Comparison of ENCODE assay signal across 14 mouse cellular contexts in genomic region chr7:19531077-19531476, GRCm38 (mm10). TPM values are rescaled to one million over a fixed set of nuclear protein-coding genes. Genes with fewer than 3 reads are reported as not detected.
DNase-seq lines count a peak whose midpoint lies in the region; ATAC-seq and TF ChIP-seq lines count a peak whose summit lies in the region.
"Had no signal": no experiment of that assay in that cellular context is flagged by ENCODE, and none has a peak within 500 bp of the region (broad histone marks: within the 10 kb centered on the region; RNA-seq: fewer than 3 reads in every experiment).

No protein-coding gene starts in this region.

- no peaks in the 10 kb centered on the region for H3K9me3 ChIP-seq in kidney, embryonic 15.5 days (replicated peaks)
- H3K9me3 ChIP-seq in midbrain, postnatal 0 days (ENCODE audit: low read length): no peaks in the 10 kb centered on the region
- H3K9me3 ChIP-seq in midbrain, embryonic 15.5 days: no peaks in the 10 kb centered on the region
- H3K9me3 ChIP-seq in intestine, embryonic 15.5 days: no peaks in the 10 kb centered on the region
- no peaks in the 10 kb centered on the region for H3K9me3 ChIP-seq in neural tube, embryonic 15.5 days (replicated peaks)
- H3K9me3 ChIP-seq: heart, embryonic 15.5 days; hindbrain, embryonic 13.5 days; limb, embryonic 13.5 days had no signal

- H3K9ac ChIP-seq in kidney, embryonic 15.5 days: no peak overlapping the region
- no peak overlapping the region for H3K9ac ChIP-seq in midbrain, postnatal 0 days (replicated peaks; ENCODE audit: low read length, poor library complexity, severe bottlenecking)
- no peak overlapping the region for H3K9ac ChIP-seq in midbrain, embryonic 15.5 days
- H3K9ac ChIP-seq in intestine, embryonic 15.5 days: no peak overlapping the region
- no peak overlapping the region for H3K9ac ChIP-seq in neural tube, embryonic 15.5 days (replicated peaks)
- H3K9ac ChIP-seq: heart, embryonic 15.5 days; hindbrain, embryonic 13.5 days; limb, embryonic 13.5 days had no signal

- 0 out of 2 replicates have a peak, but pooled peaks have one; percentile 44 for ATAC-seq in kidney, embryonic 15.5 days (replicated peaks; ENCODE audit: low FRiP score)
- no peak for ATAC-seq in midbrain, postnatal 0 days (ENCODE audit: low FRiP score)
- ATAC-seq in midbrain, embryonic 15.5 days (replicated peaks): no peak
- ATAC-seq in intestine, embryonic 15.5 days: peak; percentile 71
- ATAC-seq in neural tube, embryonic 15.5 days (ENCODE audit: low FRiP score): no peak

- no peak overlapping the region for H3K4me3 ChIP-seq in kidney, embryonic 15.5 days (replicated peaks)
- H3K4me3 ChIP-seq in midbrain, postnatal 0 days (ENCODE audit: low read depth, low read length): no peak overlapping the region
- H3K4me3 ChIP-seq in midbrain, embryonic 15.5 days: no peak overlapping the region
- no peak overlapping the region for H3K4me3 ChIP-seq in intestine, embryonic 15.5 days (replicated peaks)
- H3K4me3 ChIP-seq in neural tube, embryonic 15.5 days (replicated peaks): no peak overlapping the region
- H3K4me3 ChIP-seq: heart, embryonic 15.5 days; hindbrain, embryonic 13.5 days; limb, embryonic 13.5 days had no signal

- H3K36me3 ChIP-seq in kidney, embryonic 15.5 days: peaks cover 78% of the 10 kb centered on the region
- peaks cover 55% of the 10 kb centered on the region for H3K36me3 ChIP-seq in midbrain, postnatal 0 days (ENCODE audit: insufficient read depth, low read length)
- peaks cover 29% of the 10 kb centered on the region; the same call in 1 of the 2 replicates for H3K36me3 ChIP-seq in midbrain, embryonic 15.5 days (replicated peaks)
- peaks cover 41% of the 10 kb centered on the region for H3K36me3 ChIP-seq in intestine, embryonic 15.5 days
- H3K36me3 ChIP-seq in neural tube, embryonic 15.5 days: peaks cover 59% of the 10 kb centered on the region

- H3K27ac ChIP-seq in kidney, embryonic 15.5 days: no peak overlapping the region
- H3K27ac ChIP-seq in midbrain, postnatal 0 days (ENCODE audit: low read depth, low read length): no peak overlapping the region
- no peak overlapping the region for H3K27ac ChIP-seq in midbrain, embryonic 15.5 days
- H3K27ac ChIP-seq in intestine, embryonic 15.5 days: no peak overlapping the region
- H3K27ac ChIP-seq in neural tube, embryonic 15.5 days (replicated peaks): no peak overlapping the region
- H3K27ac ChIP-seq: heart, embryonic 15.5 days; hindbrain, embryonic 13.5 days; limb, embryonic 13.5 days; macrophage had no signal

- WGBS in kidney, embryonic 15.5 days: 59% methylated on average over 10 of the region's 10 CpGs
- WGBS in midbrain, postnatal 0 days: 78% methylated on average over 10 of the region's 10 CpGs
- 76% methylated on average over 10 of the region's 10 CpGs for WGBS in midbrain, embryonic 15.5 days
- WGBS in intestine, embryonic 15.5 days: 58% methylated on average over 10 of the region's 10 CpGs
- 74% methylated on average over 10 of the region's 10 CpGs for WGBS in neural tube, embryonic 15.5 days

- TF ChIP-seq CTCF in midbrain, postnatal 0 days (IDR thresholded peaks at IDR 0.05): 0 out of 2 replicates have a peak, but pooled peaks have one; percentile 15

- no peak for DNase-seq in kidney, adult 11 months
- DNase-seq in midbrain, postnatal 0 days (ENCODE audit: low spot score): no peak
- no peak for DNase-seq in thymus, postnatal 4 days
- no peak for DNase-seq in gastrocnemius, postnatal 25 days
- DNase-seq: cerebellum, adult 2 months; embryo, embryonic 11 days had no signal

- H3K27me3 ChIP-seq in kidney, embryonic 15.5 days: no peaks in the 10 kb centered on the region
- no peaks in the 10 kb centered on the region for H3K27me3 ChIP-seq in midbrain, postnatal 0 days (ENCODE audit: insufficient read depth, low read length)
- H3K27me3 ChIP-seq in midbrain, embryonic 15.5 days (replicated peaks): no peaks in the 10 kb centered on the region
- H3K27me3 ChIP-seq in intestine, embryonic 15.5 days (replicated peaks): no peaks in the 10 kb centered on the region
- H3K27me3 ChIP-seq in neural tube, embryonic 15.5 days (replicated peaks): no peaks in the 10 kb centered on the region
- H3K27me3 ChIP-seq: heart, embryonic 15.5 days; hindbrain, embryonic 13.5 days had no signal

- no peak overlapping the region for H3K4me2 ChIP-seq in kidney, embryonic 15.5 days
- no peak overlapping the region for H3K4me2 ChIP-seq in midbrain, postnatal 0 days (ENCODE audit: low read depth, low read length, poor library complexity, severe bottlenecking)
- no peak overlapping the region for H3K4me2 ChIP-seq in midbrain, embryonic 15.5 days
- no peak overlapping the region for H3K4me2 ChIP-seq in intestine, embryonic 15.5 days (replicated peaks)
- H3K4me2 ChIP-seq in neural tube, embryonic 15.5 days: no peak overlapping the region
- H3K4me2 ChIP-seq: heart, embryonic 15.5 days; hindbrain, embryonic 13.5 days; limb, embryonic 13.5 days had no signal

- H3K4me1 ChIP-seq in kidney, embryonic 15.5 days: no peaks in the 10 kb centered on the region
- H3K4me1 ChIP-seq in midbrain, postnatal 0 days (ENCODE audit: insufficient read depth, low read length): no peaks in the 10 kb centered on the region
- H3K4me1 ChIP-seq in midbrain, embryonic 15.5 days: no peaks in the 10 kb centered on the region
- 0 out of 2 replicates have a peak, but pooled peaks cover 8% of the 10 kb centered on the region for H3K4me1 ChIP-seq in intestine, embryonic 15.5 days (replicated peaks)
- H3K4me1 ChIP-seq in neural tube, embryonic 15.5 days: no peaks in the 10 kb centered on the region
- H3K4me1 ChIP-seq: heart, embryonic 15.5 days; hindbrain, embryonic 13.5 days had no signal

RNA-seq across cellular contexts. Expression of gene Nkpd1, which starts 13.4 kb away (rescaled TPM):
- 0.10 and 0.15 TPM in 2 replicates for polyA plus RNA-seq in kidney, embryonic 15.5 days (2015; fragmentation: Nextera tagmentation; extraction: Ambion mirVana)
- total RNA-seq in midbrain, postnatal 0 days (2014; rRNA removed): 2.3 TPM in 2 replicates
- polyA plus RNA-seq in midbrain, postnatal 0 days (2015; fragmentation: Nextera tagmentation; extraction: Ambion mirVana): 1.6 and 1.8 TPM in 2 replicates
- 0.74 and 0.95 TPM in 2 replicates for polyA plus RNA-seq in midbrain, embryonic 15.5 days (2015; fragmentation: Nextera tagmentation; extraction: Ambion mirVana)
- polyA plus RNA-seq in intestine, embryonic 15.5 days (2015; fragmentation: Nextera tagmentation; extraction: Ambion mirVana): 0.10 and 0.11 TPM in 2 replicates
- 1.2 and 1.5 TPM in 2 replicates for polyA plus RNA-seq in neural tube, embryonic 15.5 days (2015; fragmentation: Nextera tagmentation; extraction: Ambion mirVana)
- total RNA-seq in gastrocnemius, postnatal 25 days (2021): not detected
- polyA plus RNA-seq: heart, embryonic 15.5 days; macrophage had no signal

RNA-seq across cellular contexts. Expression of gene Trappc6a, which starts 22.9 kb away (rescaled TPM):
- polyA plus RNA-seq in kidney, embryonic 15.5 days (2015; fragmentation: Nextera tagmentation; extraction: Ambion mirVana): 76.2 and 81.2 TPM in 2 replicates
- total RNA-seq in midbrain, postnatal 0 days (2014; rRNA removed): 14.9 and 23.9 TPM in 2 replicates
- 32.2 and 32.6 TPM in 2 replicates for polyA plus RNA-seq in midbrain, postnatal 0 days (2015; fragmentation: Nextera tagmentation; extraction: Ambion mirVana)
- polyA plus RNA-seq in midbrain, embryonic 15.5 days (2015; fragmentation: Nextera tagmentation; extraction: Ambion mirVana): 38.3 and 39.1 TPM in 2 replicates
- 124 and 137 TPM in 2 replicates for polyA plus RNA-seq in intestine, embryonic 15.5 days (2015; fragmentation: Nextera tagmentation; extraction: Ambion mirVana)
- 39.2 and 58.6 TPM in 2 replicates for polyA plus RNA-seq in neural tube, embryonic 15.5 days (2015; fragmentation: Nextera tagmentation; extraction: Ambion mirVana)
- 10 to 100 TPM in 1 of 2 experiments, 1 to 10 TPM in 1; 8.8 to 10.6 TPM for total RNA-seq in gastrocnemius, postnatal 25 days (2021)

RNA-seq across cellular contexts. Expression of gene Bloc1s3, which starts 22.9 kb away (rescaled TPM):
- 2.3 and 2.6 TPM in 2 replicates for polyA plus RNA-seq in kidney, embryonic 15.5 days (2015; fragmentation: Nextera tagmentation; extraction: Ambion mirVana)
- 17.8 and 21.4 TPM in 2 replicates for total RNA-seq in midbrain, postnatal 0 days (2014; rRNA removed)
- polyA plus RNA-seq in midbrain, postnatal 0 days (2015; fragmentation: Nextera tagmentation; extraction: Ambion mirVana): 3.9 and 4.2 TPM in 2 replicates
- polyA plus RNA-seq in midbrain, embryonic 15.5 days (2015; fragmentation: Nextera tagmentation; extraction: Ambion mirVana): 4.8 and 5.0 TPM in 2 replicates
- 1.9 and 2.2 TPM in 2 replicates for polyA plus RNA-seq in intestine, embryonic 15.5 days (2015; fragmentation: Nextera tagmentation; extraction: Ambion mirVana)
- polyA plus RNA-seq in neural tube, embryonic 15.5 days (2015; fragmentation: Nextera tagmentation; extraction: Ambion mirVana): 3.9 and 5.0 TPM in 2 replicates
- total RNA-seq in gastrocnemius, postnatal 25 days (2021): 1 to 10 TPM; 1.7 to 1.9 TPM

RNA-seq across cellular contexts. Expression of gene Ppp1r37, which starts 31.8 kb away (rescaled TPM):
- polyA plus RNA-seq in kidney, embryonic 15.5 days (2015; fragmentation: Nextera tagmentation; extraction: Ambion mirVana): 21.3 and 24.4 TPM in 2 replicates
- total RNA-seq in midbrain, postnatal 0 days (2014; rRNA removed): 114 and 127 TPM in 2 replicates
- 27.8 and 28.1 TPM in 2 replicates for polyA plus RNA-seq in midbrain, postnatal 0 days (2015; fragmentation: Nextera tagmentation; extraction: Ambion mirVana)
- 44.0 and 48.3 TPM in 2 replicates for polyA plus RNA-seq in midbrain, embryonic 15.5 days (2015; fragmentation: Nextera tagmentation; extraction: Ambion mirVana)
- 18.3 and 21.8 TPM in 2 replicates for polyA plus RNA-seq in intestine, embryonic 15.5 days (2015; fragmentation: Nextera tagmentation; extraction: Ambion mirVana)
- 41.0 and 42.3 TPM in 2 replicates for polyA plus RNA-seq in neural tube, embryonic 15.5 days (2015; fragmentation: Nextera tagmentation; extraction: Ambion mirVana)
- total RNA-seq in gastrocnemius, postnatal 25 days (2021): 10 to 100 TPM; 34.5 to 38.6 TPM

RNA-seq across cellular contexts. Expression of gene Zfp296, which starts 46.0 kb away (rescaled TPM):
- 0.55 and 0.66 TPM in 2 replicates for polyA plus RNA-seq in kidney, embryonic 15.5 days (2015; fragmentation: Nextera tagmentation; extraction: Ambion mirVana)
- total RNA-seq in midbrain, postnatal 0 days (2014; rRNA removed): 0.33 and 1.2 TPM in 2 replicates
- 0.11 TPM in 1 of 2 replicates, not detected in the other for polyA plus RNA-seq in midbrain, postnatal 0 days (2015; fragmentation: Nextera tagmentation; extraction: Ambion mirVana)
- 0.25 and 0.26 TPM in 2 replicates for polyA plus RNA-seq in midbrain, embryonic 15.5 days (2015; fragmentation: Nextera tagmentation; extraction: Ambion mirVana)
- 0.63 and 0.95 TPM in 2 replicates for polyA plus RNA-seq in intestine, embryonic 15.5 days (2015; fragmentation: Nextera tagmentation; extraction: Ambion mirVana)
- 0.23 and 0.61 TPM in 2 replicates for polyA plus RNA-seq in neural tube, embryonic 15.5 days (2015; fragmentation: Nextera tagmentation; extraction: Ambion mirVana)
- total RNA-seq in gastrocnemius, postnatal 25 days (2021): under 1 TPM; 0.28 to 0.40 TPM

Comparison
In these comparisons a context has a peak if more than half of its experiments do, and no peak if none do; other contexts are left out.
1. ATAC-seq: peak in kidney, embryonic 15.5 days (single experiment) and intestine, embryonic 15.5 days (single experiment); none in midbrain, postnatal 0 days (single experiment), midbrain, embryonic 15.5 days (single experiment) and neural tube, embryonic 15.5 days (single experiment).